Mouse (Mus musculus): ENCODE measurements around the gene Kif13a. TPM values are rescaled to one million over a fixed set of nuclear protein-coding genes. Genes with fewer than 3 reads are reported as not detected.

Kif13a gene
- total RNA-seq, 2 experiments from 2014 or later = 19.1 to 22.7 TPM

- peak in 1 of 2 experiments; percentile 27 for DNase-seq (ENCODE audit: extremely low spot score in 1 of 2, low spot score in 2 of 2)
- intact Hi-C loops (cut with DNase I) = loop anchor here (2.0 kb wide), 1 partner anchor 86 kb away; no protein-coding TSS in a partner anchor
- TF ChIP-seq CTCF (IDR thresholded peaks at IDR 0.05) = no peak
- no peak overlapping the region for H3K4me3 ChIP-seq
- H3K27ac ChIP-seq = peak overlapping the region; percentile 51; the same call in 1 of the 2 replicates
These were observed 85.0 kb downstream of the Kif13a start for GRCm38 (mm10) chr13:46844561-46845235.

DNA sequence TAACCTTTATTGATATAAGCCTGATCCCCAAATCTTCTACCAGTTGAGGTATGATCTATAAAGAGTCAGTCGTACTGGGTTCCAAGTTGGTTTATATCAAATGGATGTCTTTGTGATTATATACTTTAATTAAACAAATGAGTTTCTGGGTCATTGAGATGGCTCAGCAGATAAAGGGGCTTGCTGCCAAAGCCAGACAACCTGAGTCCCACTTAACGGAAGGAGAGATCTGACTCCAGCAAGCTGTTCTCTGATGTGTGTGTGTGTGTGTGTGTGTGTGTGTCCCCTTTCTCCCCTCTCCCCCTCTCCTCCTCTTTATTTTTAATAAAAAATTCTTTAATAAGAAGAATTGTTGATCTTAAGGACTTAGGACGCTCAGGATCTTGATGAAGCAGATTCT is 86.0 kb downstream of the Kif13a start:
- DNase-seq (ENCODE audit: extremely low spot score in 1 of 2, low spot score in 2 of 2) = no peak
- intact Hi-C loops (cut with DNase I) = loop anchor here (2.0 kb wide), 1 partner anchor 87 kb away; no protein-coding TSS in a partner anchor
- no peak overlapping the region for H3K27ac ChIP-seq
- no peak overlapping the region for H3K4me3 ChIP-seq
- TF ChIP-seq CTCF (IDR thresholded peaks at IDR 0.05) = no peak

DNA sequence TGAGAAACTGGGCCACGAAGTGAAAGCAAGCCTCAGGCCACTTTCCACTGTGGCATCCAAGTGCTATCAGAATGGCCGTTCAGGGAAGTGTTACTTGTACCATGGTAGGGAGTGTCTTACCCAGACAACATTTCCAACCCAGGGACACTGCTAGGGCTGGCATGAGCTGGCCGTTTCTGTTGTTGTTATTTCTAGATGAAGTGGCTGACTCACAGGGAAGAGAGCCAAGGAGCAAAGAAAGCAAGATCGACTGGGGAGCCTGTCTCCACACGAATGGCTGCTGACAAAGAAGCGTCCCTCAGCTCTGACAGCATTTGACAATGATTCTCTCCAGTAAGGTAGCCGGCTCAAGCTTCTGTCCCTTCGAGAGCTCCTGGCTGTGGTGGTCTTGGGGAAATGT is 87.5 kb downstream of the Kif13a start:
- intact Hi-C loops (cut with DNase I) = no loop called here
- no peak for DNase-seq (ENCODE audit: extremely low spot score in 1 of 2, low spot score in 2 of 2)
- no peak overlapping the region for H3K27ac ChIP-seq
- no peak overlapping the region for H3K4me3 ChIP-seq
- TF ChIP-seq CTCF (IDR thresholded peaks at IDR 0.05) = no peak

DNA sequence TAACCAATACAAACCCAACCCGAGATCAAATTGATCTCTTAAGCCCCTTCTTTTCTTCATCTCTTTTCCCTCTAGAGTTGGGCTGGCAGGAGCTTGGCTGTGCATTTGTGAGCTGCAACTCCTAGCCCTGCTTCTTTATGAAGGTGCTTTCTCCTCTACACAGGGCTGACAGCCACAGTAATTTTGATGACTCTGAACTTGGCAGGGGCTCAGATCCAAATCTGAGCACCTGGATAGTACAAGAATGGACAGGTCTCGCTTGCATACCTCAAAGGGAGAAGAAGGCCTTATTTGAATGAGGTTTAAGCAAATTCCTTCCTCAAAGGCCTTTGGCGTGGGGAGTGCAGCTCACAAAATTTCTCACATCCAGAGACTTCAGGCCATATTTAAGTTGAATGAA is 88.0 kb downstream of the Kif13a start:
- no peak for DNase-seq (ENCODE audit: extremely low spot score in 1 of 2, low spot score in 2 of 2)
- H3K27ac ChIP-seq = no peak overlapping the region
- no peak overlapping the region for H3K4me3 ChIP-seq
- TF ChIP-seq CTCF (IDR thresholded peaks at IDR 0.05) = no peak
- intact Hi-C loops (cut with DNase I) = no loop called here

DNA sequence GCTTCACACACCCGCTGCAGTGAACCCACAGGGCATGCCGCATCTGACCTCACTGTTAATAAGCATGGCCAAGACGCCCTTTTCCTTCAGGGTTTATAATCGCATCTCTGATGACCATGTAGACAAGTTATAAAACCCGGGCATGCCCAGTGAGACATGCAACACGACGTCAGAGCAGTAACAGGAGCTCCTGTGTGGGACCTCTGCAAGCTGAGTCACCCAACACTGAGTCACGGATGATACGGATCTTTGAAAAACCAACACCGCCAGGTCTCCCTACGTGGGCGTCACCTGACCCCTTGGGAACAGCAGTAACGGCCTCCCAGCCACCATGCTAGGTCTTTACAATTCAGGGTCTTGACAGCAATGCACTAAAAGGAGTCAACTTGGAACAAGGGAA is 89.0 kb downstream of the Kif13a start:
- Histone ChIP-seq H3K4me3 (no peak overlapping the region), H3K27ac (no peak overlapping the region)
- intact Hi-C loops (cut with DNase I) = no loop called here
- no peak for TF ChIP-seq CTCF (IDR thresholded peaks at IDR 0.05)
- no peak for DNase-seq (ENCODE audit: extremely low spot score in 1 of 2, low spot score in 2 of 2)

- intact Hi-C loops (cut with DNase I) = loop anchor here (2.0 kb wide), 1 partner anchor 178 kb away; no protein-coding TSS in a partner anchor
- no peak for TF ChIP-seq CTCF (IDR thresholded peaks at IDR 0.05)
- DNase-seq (ENCODE audit: extremely low spot score in 1 of 2, low spot score in 2 of 2) = no peak
- no peak overlapping the region for H3K4me3 ChIP-seq
- H3K27ac ChIP-seq = no peak overlapping the region
These were observed 90.4 kb downstream of the Kif13a start for GRCm38 (mm10) chr13:46839236-46839635.

DNA sequence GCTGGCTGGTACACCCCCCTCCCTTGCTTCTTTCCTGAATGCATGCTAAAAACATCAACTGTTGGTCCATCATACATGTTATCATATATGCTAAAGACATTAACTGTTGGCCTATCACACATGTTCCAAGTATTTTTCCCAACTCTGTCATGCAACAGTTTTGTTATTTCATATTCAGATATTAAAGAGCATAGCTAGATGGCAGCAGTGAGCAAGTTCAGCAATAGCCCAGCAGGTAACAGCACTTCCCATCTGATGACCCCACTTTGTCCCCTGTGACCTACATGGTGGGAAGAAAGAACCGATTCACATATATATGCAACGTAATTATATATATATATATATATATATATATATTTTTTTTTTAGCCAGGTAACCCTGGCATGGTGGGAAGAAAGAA is 91.1 kb downstream of the Kif13a start:
- DNase-seq (ENCODE audit: extremely low spot score in 1 of 2, low spot score in 2 of 2) = no peak
- peak; percentile 67 for TF ChIP-seq CTCF (IDR thresholded peaks at IDR 0.05)
- no peak overlapping the region for H3K27ac ChIP-seq
- H3K4me3 ChIP-seq = no peak overlapping the region
- intact Hi-C loops (cut with DNase I) = loop anchor here (2.0 kb wide), 1 partner anchor 178 kb away; no protein-coding TSS in a partner anchor

DNA sequence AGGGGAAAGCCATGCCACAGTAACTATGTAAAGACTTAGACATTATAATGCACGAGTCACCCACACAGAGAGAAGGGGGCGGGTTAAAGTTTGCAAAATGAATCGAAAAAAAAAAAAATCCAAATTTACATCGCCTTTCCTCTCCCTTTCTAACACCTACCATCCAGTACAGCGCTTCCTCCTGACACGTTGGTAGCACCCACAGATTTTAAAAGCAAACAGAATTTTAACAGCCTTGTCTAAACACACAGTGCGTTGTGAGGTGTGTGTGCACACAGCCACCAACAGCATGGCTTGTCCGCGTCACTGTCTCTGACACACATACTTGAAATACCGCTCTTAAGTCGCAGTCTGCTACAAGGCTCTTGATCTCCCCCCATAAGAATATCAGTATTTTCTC is 94.3 kb downstream of the Kif13a start:
- Histone ChIP-seq H3K27ac (no peak overlapping the region), H3K4me3 (no peak overlapping the region)
- TF ChIP-seq CTCF (IDR thresholded peaks at IDR 0.05) = no peak
- intact Hi-C loops (cut with DNase I) = no loop called here
- DNase-seq (ENCODE audit: extremely low spot score in 1 of 2, low spot score in 2 of 2) = no peak

GRCm38 (mm10) chr13:46834805-46835204 is 94.9 kb downstream of the Kif13a start:
- H3K4me3 ChIP-seq = no peak overlapping the region
- no peak for DNase-seq (ENCODE audit: extremely low spot score in 1 of 2, low spot score in 2 of 2)
- TF ChIP-seq CTCF (IDR thresholded peaks at IDR 0.05) = peak; percentile 39
- intact Hi-C loops (cut with DNase I) = no loop called here
- no peak overlapping the region for H3K27ac ChIP-seq

GRCm38 (mm10) chr13:46833586-46833985 is 96.1 kb downstream of the Kif13a start:
- no peak overlapping the region for H3K27ac ChIP-seq
- no peak for TF ChIP-seq CTCF (IDR thresholded peaks at IDR 0.05)
- H3K4me3 ChIP-seq = no peak overlapping the region
- intact Hi-C loops (cut with DNase I) = no loop called here
- DNase-seq (ENCODE audit: extremely low spot score in 1 of 2, low spot score in 2 of 2) = no peak

DNA sequence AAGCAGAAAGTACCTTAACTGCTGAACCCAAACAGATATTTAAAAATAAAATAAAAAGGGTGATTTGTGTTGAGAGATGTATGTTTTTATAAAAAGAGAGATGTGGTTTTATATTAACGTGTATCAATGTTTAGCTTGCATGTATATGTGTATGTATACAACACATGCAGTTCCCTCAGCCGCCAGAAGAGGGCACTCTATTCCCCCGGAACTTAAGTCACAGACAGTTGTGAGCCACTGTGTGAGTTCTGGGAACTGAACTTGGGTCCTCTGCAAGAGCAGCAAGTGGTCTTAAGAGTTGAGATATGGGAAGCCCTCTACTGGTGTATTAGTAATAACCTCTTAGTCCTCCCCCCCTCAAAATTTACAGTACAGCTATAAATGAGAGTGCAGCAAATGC is 96.7 kb downstream of the Kif13a start:
- Histone ChIP-seq H3K27ac (no peak overlapping the region), H3K4me3 (no peak overlapping the region)
- intact Hi-C loops (cut with DNase I) = no loop called here
- no peak for DNase-seq (ENCODE audit: extremely low spot score in 1 of 2, low spot score in 2 of 2)
- peak; percentile 55 for TF ChIP-seq CTCF (IDR thresholded peaks at IDR 0.05)

GRCm38 (mm10) chr13:46823271-46823670 is 106.4 kb downstream of the Kif13a start:
- Histone ChIP-seq H3K4me3 (no peak overlapping the region), H3K27ac (no peak overlapping the region)
- no peak for DNase-seq (ENCODE audit: extremely low spot score in 1 of 2, low spot score in 2 of 2)
- intact Hi-C loops (cut with DNase I) = no loop called here
- no peak for TF ChIP-seq CTCF (IDR thresholded peaks at IDR 0.05)

DNA sequence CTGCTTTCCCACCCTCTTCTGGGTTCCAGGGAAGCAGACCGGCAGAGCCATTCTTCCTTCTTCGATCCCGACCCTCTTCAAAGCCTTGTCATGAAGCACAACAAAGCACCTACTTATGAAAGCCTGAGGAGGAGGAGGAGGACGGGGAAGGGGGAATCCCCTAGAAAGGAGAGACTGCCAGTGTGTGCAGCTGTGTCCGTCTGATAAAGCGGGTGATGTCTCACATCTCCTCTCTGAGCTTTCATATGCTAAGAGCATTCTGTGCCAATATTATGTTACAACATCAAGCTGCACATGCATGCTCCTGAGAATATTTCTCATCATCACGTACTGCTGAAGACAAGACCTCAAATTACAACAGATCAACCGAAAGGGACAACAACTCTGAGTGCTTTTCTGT is 107.5 kb downstream of the Kif13a start:
- TF ChIP-seq CTCF (IDR thresholded peaks at IDR 0.05) = no peak
- intact Hi-C loops (cut with DNase I) = no loop called here

More for the DNA sequence above, 107.5 kb downstream of the Kif13a start:
- no peak overlapping the region for H3K27ac ChIP-seq
- no peak for DNase-seq (ENCODE audit: extremely low spot score in 1 of 2, low spot score in 2 of 2)
- H3K4me3 ChIP-seq = no peak overlapping the region

Measured in left cerebral cortex, adult 2 months (tissue).